Mouse (Mus musculus) E14TG2a.4 (cell line): ENCODE data around the gene Tspan3.

Experiments
- CTCF ChIP-seq: conservative IDR thresholded peaks from 2 replicates; pipeline ENCODE4 v1.5.1; 2014; ENCODE audit warnings: low read length
- NANOG ChIP-seq: IDR thresholded peaks from 2 replicates; pipeline ENCODE4 v1.6.1; 2014; ENCODE audit warnings: borderline replicate concordance, low read length, mixed read lengths
- POU5F1 ChIP-seq: IDR thresholded peaks from 2 replicates; pipeline ENCODE4 v1.6.1; 2014; ENCODE audit warnings: low read length, borderline replicate concordance

- TF ChIP-seq CTCF (no peak), POU5F1 (no peak), NANOG (no peak)
Measured at GRCm38 (mm10) chr9:56146326-56146923, 18.9 kb downstream of the Tspan3 start.
